16 mouse cellular contexts compared by ENCODE assay signal in genomic region chr1:92181970-92182369, GRCm38 (mm10).
"Had no signal": no experiment of that assay in that cellular context is flagged by ENCODE, and none has a peak within 500 bp of the region (broad histone marks: within the 10 kb centered on the region; RNA-seq: fewer than 3 reads in every experiment).

No protein-coding gene starts in this region.

- DNase-seq: kidney, adult 2 months; kidney, postnatal 25 days; layer of hippocampus, adult 9-11 months; liver; liver, embryonic 13.5 days; lung, adult 2 months; lung, postnatal 14 days; lung, postnatal 4 days; midbrain, embryonic 14.5 days; thymus, adult 2 months; thymus, postnatal 14 days; thymus, postnatal 4 days had no signal

- H3K9me3 ChIP-seq: limb, embryonic 10.5 days; limb, embryonic 13.5 days; liver, embryonic 13.5 days had no signal

- H3K36me3 ChIP-seq: limb, embryonic 10.5 days; limb, embryonic 13.5 days; liver, embryonic 13.5 days had no signal

- H3K9ac ChIP-seq: limb, embryonic 13.5 days had no signal

- H3K27me3 ChIP-seq: limb, embryonic 13.5 days; liver, embryonic 13.5 days had no signal

- H3K27ac ChIP-seq: kidney, postnatal 0 days; limb, embryonic 13.5 days; liver, embryonic 13.5 days; stomach, postnatal 0 days had no signal
